7 mouse cellular contexts compared by ENCODE assay signal in the genomic region with DNA sequence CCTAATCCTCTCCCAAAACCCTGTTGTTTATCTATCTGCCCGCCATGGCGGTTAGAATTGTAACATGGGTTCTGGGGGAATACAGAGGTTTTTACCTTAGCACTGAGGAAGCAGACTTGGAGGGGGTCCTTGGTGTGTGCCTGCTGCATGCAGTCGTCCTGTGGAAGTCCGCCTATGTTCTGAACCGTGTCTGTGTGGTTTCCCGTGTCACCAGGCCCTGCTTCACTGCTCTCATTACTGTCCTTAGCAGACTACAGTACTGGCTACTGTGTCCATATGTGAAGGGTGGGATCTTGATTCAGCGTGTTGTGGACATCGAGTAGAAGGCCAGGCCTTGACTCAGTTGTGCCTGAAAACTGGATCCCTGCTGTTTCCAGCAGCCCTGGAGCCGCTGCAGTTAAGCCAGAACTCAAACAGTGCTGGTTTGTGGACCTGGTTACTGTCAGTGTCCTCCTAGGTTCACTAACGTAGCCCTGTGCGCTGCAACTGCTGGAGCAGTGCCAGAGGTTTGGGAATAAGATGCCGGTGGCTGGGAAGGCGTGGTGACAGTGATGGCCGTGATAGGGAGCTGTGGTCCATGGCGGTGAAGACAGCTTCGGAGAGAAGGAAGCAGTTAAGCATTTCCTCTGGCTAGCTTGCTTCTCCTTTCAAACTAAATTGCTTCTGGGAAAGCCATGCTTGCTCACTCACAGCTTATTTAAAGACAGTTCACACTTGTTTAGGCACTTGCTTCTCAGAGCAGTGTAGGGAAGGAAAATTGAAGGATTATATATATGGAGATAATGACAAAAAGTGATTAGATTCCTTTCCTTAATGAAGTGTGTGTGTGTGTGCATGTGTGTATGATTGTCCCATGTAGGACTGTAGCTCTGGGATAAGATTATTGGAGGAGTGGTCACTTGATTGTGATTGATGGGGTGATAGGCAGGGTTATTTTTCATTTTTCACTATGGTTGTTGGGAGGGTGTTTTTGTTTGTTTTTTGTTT. TPM values are rescaled to one million over a fixed set of nuclear protein-coding genes. Genes with fewer than 3 reads are reported as not detected.
DNase-seq lines count a peak whose midpoint lies in the region; ATAC-seq and TF ChIP-seq lines count a peak whose summit lies in the region.

No protein-coding gene starts in this region.

- H3K36me3 ChIP-seq in ES-E14 (ENCODE audit: control insufficient read depth, insufficient read depth, low read length, poor library complexity, severe bottlenecking), result no peaks in the 10 kb centered on the region
- H3K36me3 ChIP-seq in forebrain, postnatal 0 days (ENCODE audit: insufficient read depth), result no peaks in the 10 kb centered on the region
- no peaks in the 10 kb centered on the region for H3K36me3 ChIP-seq in intestine, postnatal 0 days (ENCODE audit: control insufficient read depth, insufficient read depth)
- H3K36me3 ChIP-seq in lung, embryonic 15.5 days, result no peaks in the 10 kb centered on the region

- DNase-seq in ES-E14 (ENCODE audit: low read depth, low spot score) (no peak), NIH3T3 (ENCODE audit: low read depth) (peak; percentile 46)
- no peak for DNase-seq in forebrain, postnatal 0 days
- DNase-seq in layer of hippocampus, postnatal 36 days, result no peak

- H3K27ac ChIP-seq in ES-E14 (ENCODE audit: insufficient read depth, low read depth, low read length, poor library complexity, severe bottlenecking), result no peak overlapping the region; the same call in 1 of the 2 replicates
- H3K27ac ChIP-seq in forebrain, postnatal 0 days (ENCODE audit: low read depth, low read length), result no peak overlapping the region
- no peak overlapping the region; the same call in 1 of the 2 replicates for H3K27ac ChIP-seq in intestine, postnatal 0 days (ENCODE audit: low read depth, low read length)
- H3K27ac ChIP-seq in lung, embryonic 15.5 days, result peak overlapping the region; percentile 65

- in situ Hi-C loops in ES-E14 (cut with MboI; ENCODE audit: low sequenced_read_pairs in 2 of 2, unreplicated experiment in 2 of 2), result no loop called here

- TF ChIP-seq CTCF in forebrain, postnatal 0 days (IDR thresholded peaks at IDR 0.05; ENCODE audit: low read depth), result no peak
- no peak for TF ChIP-seq CTCF in intestine, postnatal 0 days (IDR thresholded peaks at IDR 0.05; ENCODE audit: low read depth)

- peak overlapping the region; percentile 9 to 30; a peak in 1 of 4 replicates for H3K4me3 ChIP-seq in ES-E14 (ENCODE audit: insufficient read depth in 1 of 2, low read depth in 1 of 2, low read length in 2 of 2, poor library complexity in 1 of 2, severe bottlenecking in 1 of 2)
- no peak overlapping the region for H3K4me3 ChIP-seq in forebrain, postnatal 0 days (ENCODE audit: low read depth, low read length)
- H3K4me3 ChIP-seq in intestine, postnatal 0 days (ENCODE audit: low read depth, low read length), result no peak overlapping the region
- no peak overlapping the region for H3K4me3 ChIP-seq in lung, embryonic 15.5 days

- no peak for ATAC-seq in forebrain, postnatal 0 days
- no peak for ATAC-seq in intestine, postnatal 0 days
- peak; percentile 77 for ATAC-seq in lung, embryonic 15.5 days (ENCODE audit: borderline replicate concordance, extremely low read depth, low FRiP score, low TSS enrichment)
- ATAC-seq in erythroid progenitor cell, adult 5-6 weeks (replicated peaks; ENCODE audit: low FRiP score, poor library complexity, severe bottlenecking), result no peak

- H3K9me3 ChIP-seq in ES-E14 (ENCODE audit: control insufficient read depth, insufficient read depth, low read depth, low read length), result no peaks in the 10 kb centered on the region
- no peaks in the 10 kb centered on the region for H3K9me3 ChIP-seq in forebrain, postnatal 0 days (ENCODE audit: low read length)
- H3K9me3 ChIP-seq in intestine, postnatal 0 days (ENCODE audit: control insufficient read depth), result no peaks in the 10 kb centered on the region
- no peaks in the 10 kb centered on the region for H3K9me3 ChIP-seq in lung, embryonic 15.5 days

- peak overlapping the region; percentile 14 for H3K9ac ChIP-seq in ES-E14 (ENCODE audit: insufficient read depth, low read depth, low read length, poor library complexity, severe bottlenecking)
- H3K9ac ChIP-seq in forebrain, postnatal 0 days, result peak overlapping the region; percentile 25
- H3K9ac ChIP-seq in intestine, postnatal 0 days (ENCODE audit: low read depth, low read length), result no peak overlapping the region
- no peak overlapping the region for H3K9ac ChIP-seq in lung, embryonic 15.5 days

- H3K27me3 ChIP-seq in forebrain, postnatal 0 days (ENCODE audit: insufficient read depth, low read length), result no peaks in the 10 kb centered on the region
- H3K27me3 ChIP-seq in intestine, postnatal 0 days (replicated peaks; ENCODE audit: control insufficient read depth, insufficient read depth, low read length), result no peaks in the 10 kb centered on the region
- H3K27me3 ChIP-seq in lung, embryonic 15.5 days, result no peaks in the 10 kb centered on the region

- WGBS in forebrain, postnatal 0 days, result 23% methylated on average over 16 of the region's 16 CpGs
- WGBS in intestine, postnatal 0 days, result 26% methylated on average over 16 of the region's 16 CpGs
- WGBS in lung, embryonic 15.5 days, result 20% methylated on average over 16 of the region's 16 CpGs

- H3K4me1 ChIP-seq in ES-E14 (ENCODE audit: control insufficient read depth in 2 of 2, insufficient read depth in 2 of 2, low read length in 2 of 2, poor library complexity in 1 of 2), result peaks cover 2 to 25% of the 10 kb centered on the region in 2 experiments; a peak in 1 of 4 replicates
- peaks cover 32% of the 10 kb centered on the region for H3K4me1 ChIP-seq in forebrain, postnatal 0 days (ENCODE audit: insufficient read depth)
- peaks cover 22% of the 10 kb centered on the region for H3K4me1 ChIP-seq in intestine, postnatal 0 days (replicated peaks; ENCODE audit: control insufficient read depth, insufficient read depth, low read length)
- H3K4me1 ChIP-seq in lung, embryonic 15.5 days, result peaks cover 83% of the 10 kb centered on the region

- peak overlapping the region; percentile 13; the same call in 1 of the 2 replicates for H3K4me2 ChIP-seq in forebrain, postnatal 0 days (ENCODE audit: low read depth)
- peak overlapping the region; percentile 10; the same call in 1 of the 2 replicates for H3K4me2 ChIP-seq in intestine, postnatal 0 days (replicated peaks; ENCODE audit: low read depth)
- H3K4me2 ChIP-seq in lung, embryonic 15.5 days, result peak overlapping the region; percentile 25

TF ChIP-seq in ES-E14, 5 proteins besides CTCF, POLR2A, EP300 and RAD21:
- no peak for TF ChIP-seq HCFC1 (IDR thresholded peaks at IDR 0.05; ENCODE audit: borderline replicate concordance, insufficient read depth, low read length)
- TF ChIP-seq ZC3H11A (IDR thresholded peaks at IDR 0.05; ENCODE audit: borderline replicate concordance, low read depth, low read length), result no peak
- no peak for TF ChIP-seq ZNF384 (IDR thresholded peaks at IDR 0.05; ENCODE audit: low read depth, low read length)
- TF ChIP-seq CHD2 (IDR thresholded peaks at IDR 0.05; ENCODE audit: low read depth, low read length), result no peak
- TF ChIP-seq MAFK (IDR thresholded peaks at IDR 0.05; ENCODE audit: insufficient read depth, low read depth, low read length), result no peak

RNA-seq across cellular contexts. Expression of gene Ryk, which starts 6.4 kb away (rescaled TPM):
- total RNA-seq in ES-E14 (2012; rRNA removed), result 72.0 and 72.3 TPM in 2 replicates
- 59.5 and 63.6 TPM in 2 replicates for total RNA-seq in forebrain, postnatal 0 days (2014; rRNA removed)
- polyA plus RNA-seq in forebrain, postnatal 0 days (2015; fragmentation: Nextera tagmentation; extraction: Ambion mirVana), result 14.9 and 16.6 TPM in 2 replicates
- polyA plus RNA-seq in intestine, postnatal 0 days (2015; fragmentation: Nextera tagmentation; extraction: Ambion mirVana), result 22.3 and 23.9 TPM in 2 replicates
- polyA plus RNA-seq in lung, embryonic 15.5 days (2015; fragmentation: Nextera tagmentation; extraction: Ambion mirVana), result 23.4 and 25.6 TPM in 2 replicates
- total RNA-seq in erythroid progenitor cell, adult 5-6 weeks (2015; ENCODE audit: low replicate concordance), result 2.2 and 2.9 TPM in 2 replicates
- total RNA-seq in erythroid progenitor cell, adult 5-6 weeks (2017; ENCODE audit: low replicate concordance), result 1.3 and 1.9 TPM in 2 replicates
- total RNA-seq in layer of hippocampus, postnatal 36 days (2021), result 10 to 100 TPM; 43.0 to 46.8 TPM

Comparison
In these comparisons a context has a peak if more than half of its experiments do, and no peak if none do; other contexts are left out.
1. H3K4me3 ChIP-seq: peak in ES-E14 (2 of 2); none in forebrain, postnatal 0 days (single experiment), intestine, postnatal 0 days (single experiment) and lung, embryonic 15.5 days (single experiment).
2. H3K9ac ChIP-seq: peak in ES-E14 (single experiment) and forebrain, postnatal 0 days (single experiment); none in intestine, postnatal 0 days (single experiment) and lung, embryonic 15.5 days (single experiment).
3. RNA of gene Ryk, which starts 6.4 kb away (total RNA-seq): 72.0 to 72.3 TPM in ES-E14, 59.5 to 63.6 TPM in forebrain, postnatal 0 days and 43.0 to 46.8 TPM in layer of hippocampus, postnatal 36 days; 1.3 to 2.9 TPM in erythroid progenitor cell, adult 5-6 weeks; every median in the first group is over 10 times any median in the second.
4. Peak in every context shown above with its lines, with median percentiles within 50 percentile points of each other: H3K4me2 ChIP-seq.